Mouse (Mus musculus) forebrain, embryonic 12.5 days (tissue): Measurements from ENCODE around the gene Plvap. TPM values are rescaled to one million over a fixed set of nuclear protein-coding genes. Genes with fewer than 3 reads are reported as not detected.

ENCODE experiments used
- ATAC-seq: fragments of 200-750 bp; cut with Nextera tagmentation; 2 replicates; pipeline ENCODE4 v1.8.0; 2017; ENCODE audit warnings: moderate TSS enrichment; ENCODE audit not compliant: low FRiP score
- H3K27ac ChIP-seq: fragments of 300-500 bp; sonication (generic); 2 replicates; pipeline ENCODE4 v1.5.1; 2016; ENCODE audit warnings: mild to moderate bottlenecking
- H3K27me3 ChIP-seq: fragments of 300-500 bp; sonication (generic); 2 replicates; pipeline ENCODE4 v1.6.1; 2016; ENCODE audit warnings: mild to moderate bottlenecking
- H3K36me3 ChIP-seq: fragments of 300-500 bp; sonication (generic); replicated peaks from 2 replicates; pipeline ENCODE4 v1.6.1; 2016; ENCODE audit warnings: mild to moderate bottlenecking
- H3K4me1 ChIP-seq: fragments of 300-500 bp; sonication (generic); 2 replicates; pipeline ENCODE4 v1.6.1; 2016
- H3K4me2 ChIP-seq: fragments of 300-500 bp; sonication (generic); 2 replicates; pipeline ENCODE4 v1.6.1; 2016; ENCODE audit warnings: mild to moderate bottlenecking, moderate library complexity
- H3K4me3 ChIP-seq: fragments of 300-500 bp; sonication (generic); replicated peaks from 2 replicates; pipeline ENCODE4 v1.5.1; 2016; ENCODE audit warnings: mild to moderate bottlenecking
- H3K9ac ChIP-seq: fragments of 300-500 bp; sonication (generic); 2 replicates; pipeline ENCODE4 v1.6.1; 2016; ENCODE audit warnings: mild to moderate bottlenecking
- H3K9me3 ChIP-seq: fragments of 300-500 bp; sonication (generic); 2 replicates; pipeline ENCODE4 v1.6.1; 2016
- WGBS: fragments of 180-500 bp; shearing (Covaris S2); methylation state at CpG from one replicate; pipeline ENCODE4 v1.1.7; 2016; 5-methylcytosine and 5-hydroxymethylcytosine counted together
- polyA plus RNA-seq: library from polyadenylated mRNA; unstranded; fragments of >200 nt; fragmentation: Nextera tagmentation; extraction: Ambion mirVana; gene quantifications from 2 replicates; pipeline ENCODE4 v1.2.1, GENCODE M21; 2016

The Plvap gene
- polyA plus RNA-seq, 1 experiment from 2014 or later, result 30.2 TPM

DNA sequence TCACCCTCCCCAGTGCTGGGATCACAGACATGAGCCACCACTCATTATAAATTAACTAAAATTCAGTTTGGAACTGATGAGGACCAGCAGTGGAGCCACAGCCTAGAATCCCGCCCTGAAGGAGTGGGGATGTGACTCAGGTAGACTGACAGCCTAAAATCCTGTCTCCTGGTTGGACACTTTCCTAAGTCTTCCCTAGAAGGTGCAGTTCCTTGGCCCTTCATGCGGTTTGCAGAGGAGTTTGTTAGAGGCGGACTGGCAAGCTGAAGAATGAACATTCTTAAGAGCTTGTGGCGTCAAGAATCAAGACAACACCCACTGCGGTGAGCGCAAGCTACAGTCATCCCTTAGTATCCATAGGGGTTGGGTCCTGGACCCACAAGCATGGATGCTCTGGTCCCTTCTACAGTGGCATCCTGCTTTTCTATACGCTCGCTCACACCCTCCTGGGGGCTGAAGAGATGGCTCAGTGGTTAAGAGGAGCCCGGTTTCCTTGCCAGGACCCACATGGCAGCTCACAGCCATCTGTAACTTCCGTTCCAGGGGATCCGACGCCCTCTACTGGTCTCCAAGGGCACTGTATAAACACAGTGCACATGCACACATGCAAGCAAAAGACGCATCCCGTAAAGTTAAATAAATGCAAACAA lies 34.2 kb downstream of the Plvap start:
- 43% methylated on average over 14 of the region's 14 CpGs for WGBS
- Histone ChIP-seq H3K36me3 (peaks cover 77% of the 10 kb centered on the region), H3K4me2 (peak overlapping the region; percentile 90), H3K4me1 (peaks cover 25% of the 10 kb centered on the region), H3K27ac (peak overlapping the region; percentile 90), H3K9ac (peak overlapping the region; percentile 72), H3K9me3 (no peaks in the 10 kb centered on the region), H3K27me3 (no peaks in the 10 kb centered on the region; the same call in 1 of the 2 replicates), H3K4me3 (peak overlapping the region; percentile 64)
- ATAC-seq, result no peak

DNA sequence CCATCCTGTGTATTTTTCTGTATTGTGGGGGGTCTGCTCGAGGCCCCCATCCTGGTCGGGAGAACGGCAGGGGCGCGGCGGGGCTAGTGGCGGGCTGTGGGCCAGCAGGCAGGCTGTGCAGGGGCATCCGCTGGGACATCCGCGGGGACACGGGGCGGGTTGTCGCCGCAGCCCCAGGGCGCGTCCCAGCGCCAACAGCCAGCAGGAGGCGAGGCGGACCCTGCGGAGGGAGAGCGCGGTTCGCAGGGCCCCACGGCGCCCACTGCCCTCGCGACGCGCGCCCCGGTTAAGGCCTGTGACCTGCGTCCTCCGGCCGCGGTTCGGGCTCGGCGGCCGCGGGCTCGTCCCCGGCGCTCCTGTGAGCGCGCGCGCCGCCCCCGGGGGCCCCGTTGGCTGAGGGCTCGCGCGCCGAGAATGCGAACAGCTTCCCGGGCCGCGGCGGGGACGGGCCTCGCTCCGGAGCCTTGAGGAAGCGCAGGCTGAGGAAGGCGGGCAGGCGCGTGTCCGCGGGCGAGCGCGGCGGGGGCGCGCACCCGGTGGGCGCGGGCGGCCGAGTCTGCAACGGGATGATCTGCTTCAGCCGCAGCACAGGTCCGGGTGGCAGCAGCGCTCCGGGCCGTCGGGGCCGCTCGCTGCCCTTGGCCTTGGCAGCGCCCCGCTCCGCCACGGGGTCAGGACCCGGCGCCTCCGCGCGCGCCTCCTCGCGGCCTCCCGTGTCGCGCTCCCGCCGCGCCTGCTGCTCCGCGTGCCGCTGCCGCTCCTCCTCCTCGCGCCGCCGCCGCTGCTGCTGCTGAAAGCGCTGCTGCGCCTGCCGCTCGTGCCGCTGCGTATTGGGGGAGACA lies 35.2 kb downstream of the Plvap start:
- Histone ChIP-seq H3K9ac (peak overlapping the region; percentile 72), H3K27me3 (no peaks in the 10 kb centered on the region), H3K4me3 (peak overlapping the region; percentile 64), H3K4me1 (peaks cover 22% of the 10 kb centered on the region), H3K9me3 (no peaks in the 10 kb centered on the region), H3K4me2 (peak overlapping the region; percentile 90), H3K27ac (peak overlapping the region; percentile 90), H3K36me3 (peaks cover 77% of the 10 kb centered on the region)
- under 1% methylated on average over 97 of the region's 121 CpGs for WGBS
- ATAC-seq, result peak; percentile 63

DNA sequence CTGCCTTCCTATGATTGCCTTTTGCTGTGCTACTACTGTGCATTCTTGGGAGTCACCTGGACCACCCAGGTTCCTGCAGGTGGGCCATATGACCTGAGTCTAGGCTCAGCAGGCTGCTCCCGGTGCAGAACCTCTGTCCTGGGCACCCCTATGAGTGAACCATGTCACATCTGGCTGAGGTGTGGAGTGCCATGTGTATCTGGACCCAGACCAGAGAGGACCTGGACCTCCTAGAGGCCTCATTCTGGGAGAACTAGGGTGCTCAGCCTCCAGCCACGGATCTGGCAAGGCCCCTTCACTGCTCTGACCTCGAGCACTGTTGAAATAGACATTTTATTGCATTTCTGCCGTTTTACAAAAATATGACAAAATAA lies 35.9 kb downstream of the Plvap start:
- peak; percentile 23 for ATAC-seq

DNA sequence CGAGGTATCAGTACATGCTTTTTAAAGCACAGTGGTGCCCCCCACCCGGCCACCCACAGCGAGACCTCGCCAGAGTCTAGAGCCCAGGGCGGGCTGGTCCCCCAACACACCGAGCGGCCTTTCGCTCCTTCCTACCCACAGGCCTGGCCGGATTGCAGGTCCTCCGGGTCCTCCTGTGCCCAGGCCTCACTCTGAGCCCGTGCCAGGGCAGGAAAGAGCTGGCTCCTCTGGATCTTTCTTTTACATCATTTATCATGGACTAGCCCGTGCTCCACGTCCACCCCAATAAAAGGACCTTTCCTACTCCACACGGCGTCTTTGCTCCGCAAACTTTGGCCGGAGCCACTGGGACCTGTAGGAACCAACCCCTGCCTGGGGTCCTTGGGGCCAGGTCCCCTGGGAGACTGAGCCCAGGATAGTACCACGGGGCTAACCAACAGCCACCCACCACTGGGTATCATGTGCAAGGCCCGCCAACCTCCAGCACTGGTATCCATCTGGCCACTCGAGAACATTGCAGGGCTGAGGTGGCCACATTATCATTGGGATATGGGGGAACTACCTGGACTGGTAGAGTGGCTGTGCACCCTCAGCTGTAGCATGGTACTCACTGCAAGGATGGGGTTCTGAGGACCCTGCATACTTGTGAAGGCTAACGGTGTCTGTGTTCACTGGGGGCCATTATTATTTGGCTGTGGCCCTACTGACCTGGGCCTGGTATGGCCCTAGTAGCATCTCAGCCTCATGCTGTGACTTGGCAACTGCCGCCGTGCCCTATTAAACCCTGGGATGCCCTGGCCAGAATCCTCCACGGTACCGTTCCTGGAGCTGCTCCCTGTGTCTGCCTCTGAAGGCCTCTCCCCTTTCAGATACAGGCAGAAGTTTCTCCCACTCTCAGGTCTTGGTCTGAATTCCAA lies 36.5 kb downstream of the Plvap start:
- Histone ChIP-seq H3K4me3 (no peak overlapping the region), H3K4me2 (peak overlapping the region; percentile 90; the same call in 1 of the 2 replicates), H3K27ac (no peak overlapping the region), H3K4me1 (peaks cover 29% of the 10 kb centered on the region), H3K27me3 (no peaks in the 10 kb centered on the region), H3K9me3 (no peaks in the 10 kb centered on the region), H3K9ac (no peak overlapping the region), H3K36me3 (peaks cover 70% of the 10 kb centered on the region)
- 91% methylated on average over 25 of the region's 25 CpGs for WGBS
- no peak for ATAC-seq

More for the DNA sequence above, 35.9 kb downstream of the Plvap start:
- Histone ChIP-seq H3K9ac (peak overlapping the region; percentile 72; the same call in 1 of the 2 replicates), H3K9me3 (no peaks in the 10 kb centered on the region), H3K27me3 (no peaks in the 10 kb centered on the region), H3K36me3 (peaks cover 76% of the 10 kb centered on the region), H3K4me1 (peaks cover 23% of the 10 kb centered on the region), H3K27ac (peak overlapping the region; percentile 90; the same call in 1 of the 2 replicates), H3K4me3 (peak overlapping the region; percentile 64), H3K4me2 (peak overlapping the region; percentile 90)
- 30% methylated on average over 4 of the region's 4 CpGs for WGBS

DNA sequence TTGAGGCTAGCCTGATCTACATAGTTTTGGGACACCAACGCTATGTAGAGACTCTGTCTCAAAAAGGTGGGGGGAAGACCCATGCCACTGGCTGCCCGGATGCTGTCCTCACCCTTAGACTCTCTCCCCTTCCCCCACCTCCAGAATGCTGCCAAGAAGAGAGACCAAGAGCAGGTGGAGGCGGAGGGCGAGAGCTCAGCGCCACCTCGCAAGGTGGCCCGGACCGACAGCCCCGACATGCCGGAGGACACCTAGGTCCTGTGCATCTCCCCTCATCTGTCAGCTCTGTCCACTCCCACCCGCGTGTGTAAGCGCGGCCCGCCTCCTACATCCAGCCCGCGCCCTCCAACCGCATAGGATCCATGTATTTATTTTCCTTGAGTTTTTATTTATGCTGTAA lies 37.2 kb downstream of the Plvap start:
- no peak overlapping the region for H3K9ac ChIP-seq
- no peaks in the 10 kb centered on the region for H3K9me3 ChIP-seq
- H3K4me2 ChIP-seq, result no peak overlapping the region
- peaks cover 34% of the 10 kb centered on the region for H3K4me1 ChIP-seq
- no peak overlapping the region for H3K27ac ChIP-seq
- WGBS, result 94% methylated on average over 18 of the region's 18 CpGs
- H3K27me3 ChIP-seq, result no peaks in the 10 kb centered on the region
- ATAC-seq, result no peak
- H3K36me3 ChIP-seq, result peaks cover 63% of the 10 kb centered on the region
- no peak overlapping the region for H3K4me3 ChIP-seq

DNA sequence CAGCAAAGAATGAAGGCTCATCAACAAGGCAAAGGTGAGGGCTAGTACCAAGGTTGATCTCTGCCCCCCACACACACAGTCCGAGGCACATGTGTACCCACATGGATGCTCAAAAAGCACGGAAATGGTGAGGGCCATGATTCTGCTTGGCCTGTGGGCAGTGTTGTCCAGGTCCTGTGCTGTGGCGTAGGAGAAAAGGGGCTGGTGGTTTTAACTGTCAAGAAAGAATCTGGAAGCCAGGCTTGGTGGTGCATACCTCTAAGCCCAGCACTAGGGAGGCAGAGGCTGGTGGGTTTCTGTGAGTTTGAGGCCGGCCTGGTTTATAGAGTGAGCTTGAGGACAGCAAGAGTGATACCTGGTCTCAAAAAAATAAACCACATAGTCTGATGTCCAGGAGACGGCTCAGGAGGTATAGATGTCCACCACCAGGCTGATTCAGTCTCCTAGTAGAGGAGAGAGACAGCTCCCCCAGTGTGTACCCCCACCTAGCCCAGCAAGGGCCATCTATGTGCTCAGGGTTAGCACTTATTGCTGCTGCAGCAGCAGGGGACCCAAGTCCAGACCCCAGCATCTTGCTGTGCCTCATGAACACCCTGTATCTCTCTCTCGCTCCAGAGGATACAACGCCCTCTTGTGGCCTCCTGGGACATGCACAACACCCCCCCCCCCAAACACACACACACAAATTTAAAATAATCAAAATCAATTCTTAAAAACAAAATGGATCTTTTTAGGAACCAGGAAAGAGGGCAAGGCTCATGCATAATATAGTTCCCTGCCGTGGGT lies 38.8 kb downstream of the Plvap start:
- H3K9ac ChIP-seq, result no peak overlapping the region
- H3K27me3 ChIP-seq, result no peaks in the 10 kb centered on the region
- ATAC-seq, result no peak
- H3K27ac ChIP-seq, result no peak overlapping the region
- no peak overlapping the region for H3K4me2 ChIP-seq
- H3K4me3 ChIP-seq, result no peak overlapping the region
- 82% methylated on average over 8 of the region's 8 CpGs for WGBS
- H3K4me1 ChIP-seq, result peaks cover 37% of the 10 kb centered on the region
- H3K36me3 ChIP-seq, result peaks cover 50% of the 10 kb centered on the region
- no peaks in the 10 kb centered on the region for H3K9me3 ChIP-seq

DNA sequence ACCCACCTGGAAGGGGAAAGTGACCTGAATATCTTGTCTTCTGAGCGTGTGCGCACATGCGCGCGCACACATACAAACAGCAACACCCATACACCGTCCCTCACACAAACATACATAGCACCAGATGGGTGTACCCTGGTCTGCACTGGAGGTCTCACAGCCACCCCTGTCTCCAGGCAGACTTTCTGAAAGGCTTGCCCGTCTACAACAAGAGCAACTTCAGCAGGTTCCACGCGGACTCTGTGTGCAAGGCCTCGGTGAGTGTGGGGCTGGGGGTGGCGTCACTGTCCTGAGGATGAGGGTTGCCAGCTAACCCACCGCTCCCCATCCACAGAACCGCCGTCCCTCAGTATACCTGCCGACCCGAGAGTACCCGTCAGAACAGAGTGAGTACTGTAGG lies 39.7 kb downstream of the Plvap start:
- Histone ChIP-seq H3K4me3 (no peak overlapping the region), H3K4me2 (no peak overlapping the region), H3K9me3 (no peaks in the 10 kb centered on the region), H3K4me1 (peaks cover 27% of the 10 kb centered on the region), H3K36me3 (peaks cover 47% of the 10 kb centered on the region), H3K27me3 (no peaks in the 10 kb centered on the region), H3K27ac (no peak overlapping the region), H3K9ac (no peak overlapping the region)
- WGBS, result 96% methylated on average over 17 of the region's 17 CpGs
- no peak for ATAC-seq

DNA sequence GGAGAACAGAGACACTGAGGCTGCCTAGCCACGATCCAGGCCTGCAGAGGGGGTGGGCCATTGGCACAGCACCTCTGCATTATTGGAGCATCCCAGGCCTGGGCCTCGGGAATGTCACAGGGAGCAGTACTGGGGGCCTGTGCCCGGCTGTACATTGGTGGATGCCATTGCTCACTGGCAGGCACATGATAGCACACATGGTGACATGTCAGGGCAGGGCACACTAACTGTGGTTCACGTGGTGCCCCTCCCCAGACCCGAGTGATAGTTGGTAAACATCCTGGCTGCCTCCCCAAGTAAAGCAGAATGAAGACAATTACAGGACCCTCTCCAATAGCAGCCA lies 40.7 kb downstream of the Plvap start:
- Histone ChIP-seq H3K4me3 (no peak overlapping the region), H3K4me2 (no peak overlapping the region), H3K36me3 (peaks cover 51% of the 10 kb centered on the region), H3K4me1 (peaks cover 23% of the 10 kb centered on the region), H3K9me3 (no peaks in the 10 kb centered on the region), H3K9ac (no peak overlapping the region; the same call in 1 of the 2 replicates), H3K27ac (no peak overlapping the region), H3K27me3 (no peaks in the 10 kb centered on the region)
- ATAC-seq, result no peak
- WGBS, result 90% methylated on average over 5 of the region's 5 CpGs

DNA sequence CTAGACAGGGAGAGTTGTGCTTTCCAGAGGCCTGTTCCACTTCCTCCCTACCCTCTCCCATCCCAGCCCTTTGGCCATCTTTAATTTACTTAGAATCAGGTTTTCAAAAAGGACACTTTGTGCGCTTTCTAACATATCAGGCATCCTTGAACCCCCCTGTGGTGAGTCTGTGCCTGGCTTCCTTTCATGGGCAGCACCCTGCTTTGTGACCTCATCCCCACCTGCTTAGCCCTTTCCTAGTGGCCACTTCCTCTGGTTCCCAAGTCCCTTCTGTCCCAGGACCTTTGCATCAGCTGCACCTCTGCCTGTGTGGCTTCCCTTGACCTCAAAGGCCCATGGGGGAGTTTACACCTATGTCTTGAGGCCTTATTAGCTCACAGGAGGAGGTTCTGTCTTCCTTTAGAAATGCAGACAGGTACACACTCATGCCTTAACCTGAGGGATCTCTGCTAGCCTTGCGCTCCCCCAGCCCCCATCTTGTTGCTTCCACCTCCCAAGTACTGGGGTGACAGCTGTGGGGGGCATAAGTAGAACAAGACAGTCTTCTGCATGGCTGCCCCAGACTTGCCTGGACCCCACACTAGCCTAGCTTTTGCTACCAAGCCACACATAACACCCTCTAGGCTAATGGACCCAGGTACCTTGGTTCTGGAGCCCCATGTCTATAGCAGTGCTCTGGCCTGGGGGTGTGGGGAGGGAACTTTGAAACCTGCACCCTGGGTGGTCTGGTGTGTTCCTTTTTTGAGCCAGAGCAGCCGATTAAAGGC lies 41.2 kb downstream of the Plvap start:
- Histone ChIP-seq H3K4me2 (peak overlapping the region; percentile 93), H3K4me1 (peaks cover 25% of the 10 kb centered on the region), H3K9ac (peak overlapping the region; percentile 83; the same call in 1 of the 2 replicates), H3K4me3 (peak overlapping the region; percentile 91), H3K9me3 (no peaks in the 10 kb centered on the region), H3K27me3 (no peaks in the 10 kb centered on the region), H3K36me3 (peaks cover 51% of the 10 kb centered on the region), H3K27ac (peak overlapping the region; percentile 88; the same call in 1 of the 2 replicates)
- WGBS, result 83% methylated on average over 3 of the region's 3 CpGs
- no peak for ATAC-seq

DNA sequence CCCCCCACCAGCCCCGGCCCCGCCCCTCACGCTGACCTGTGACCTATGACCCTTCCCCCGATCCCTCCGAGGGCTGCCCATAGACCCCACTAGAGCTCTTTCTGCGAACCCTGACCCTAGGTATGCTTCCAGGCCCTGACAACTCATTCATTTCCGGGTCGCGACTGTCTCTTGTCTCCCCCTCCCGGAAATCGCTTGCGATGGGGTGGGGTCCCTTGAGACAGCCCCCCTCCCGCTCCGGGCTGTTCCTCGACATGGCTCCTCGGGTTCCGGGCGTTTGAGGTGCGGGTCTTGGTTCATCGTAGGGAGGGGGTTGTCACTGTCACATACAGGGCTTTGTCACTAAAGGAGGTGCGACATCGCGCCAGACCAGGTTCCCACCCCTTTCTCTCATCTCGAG lies 42.1 kb downstream of the Plvap start:
- Histone ChIP-seq H3K4me1 (peaks cover 27% of the 10 kb centered on the region), H3K27me3 (no peaks in the 10 kb centered on the region), H3K9me3 (no peaks in the 10 kb centered on the region), H3K9ac (peak overlapping the region; percentile 83), H3K36me3 (peaks cover 42% of the 10 kb centered on the region), H3K4me2 (peak overlapping the region; percentile 93), H3K27ac (peak overlapping the region; percentile 88), H3K4me3 (peak overlapping the region; percentile 91)
- WGBS, result 1% methylated on average over 22 of the region's 24 CpGs
- peak; percentile 35 for ATAC-seq

DNA sequence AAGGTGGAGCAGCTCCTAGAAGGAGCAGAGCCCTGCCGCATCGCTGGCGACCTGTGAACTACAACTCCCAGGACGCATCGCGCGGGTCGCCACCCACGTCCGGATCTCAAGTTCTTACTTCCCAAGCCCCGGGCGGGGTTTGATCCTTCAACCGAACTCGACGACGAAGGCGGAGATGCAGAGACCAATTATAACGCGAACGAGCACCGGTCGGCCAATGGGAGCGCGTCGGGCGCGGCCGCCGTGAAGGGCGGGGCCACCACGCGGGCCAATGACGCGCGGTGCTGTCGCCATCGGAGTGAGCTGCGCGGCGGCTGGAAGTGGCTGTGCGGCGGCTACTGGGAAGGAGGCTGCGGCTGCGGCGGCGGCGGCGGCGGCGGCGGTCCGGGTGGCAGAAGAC lies 42.6 kb downstream of the Plvap start, which contains the start of gene Dda1:
Gene Dda1, plus strand, starts transcription at position 284 of the 400 bp plus-strand sequence.
- Histone ChIP-seq H3K4me2 (peak within 1 kb of the TSS; percentile 93), H3K4me1 (peaks cover 32% of the 10 kb centered on the region)

More for the DNA sequence above, 42.6 kb downstream of the Plvap start, which contains the start of gene Dda1:
- H3K4me3 ChIP-seq, result peak within 1 kb of the TSS; percentile 91
- under 1% methylated on average over 47 of the region's 52 CpGs for WGBS
- H3K9me3 ChIP-seq, result no peaks in the 10 kb centered on the region
- H3K27ac ChIP-seq, result peak within 1 kb of the TSS; percentile 88
- peaks cover 37% of the 10 kb centered on the region for H3K36me3 ChIP-seq
- no peaks in the 10 kb centered on the region for H3K27me3 ChIP-seq
- H3K9ac ChIP-seq, result peak within 1 kb of the TSS; percentile 83
- peak; percentile 91 for ATAC-seq
